Mouse (Mus musculus) cerebellum, adult 11 months (tissue): ENCODE measurements around the gene Rnase13.
A peak's percentile ranks its signal among the peaks of the same experiment; 100 is the strongest.

ENCODE experiments used
- DNase-seq: peaks from one replicate; pipeline ENCODE4 v3.0.0; 2022

Gene Rnase13

DNA sequence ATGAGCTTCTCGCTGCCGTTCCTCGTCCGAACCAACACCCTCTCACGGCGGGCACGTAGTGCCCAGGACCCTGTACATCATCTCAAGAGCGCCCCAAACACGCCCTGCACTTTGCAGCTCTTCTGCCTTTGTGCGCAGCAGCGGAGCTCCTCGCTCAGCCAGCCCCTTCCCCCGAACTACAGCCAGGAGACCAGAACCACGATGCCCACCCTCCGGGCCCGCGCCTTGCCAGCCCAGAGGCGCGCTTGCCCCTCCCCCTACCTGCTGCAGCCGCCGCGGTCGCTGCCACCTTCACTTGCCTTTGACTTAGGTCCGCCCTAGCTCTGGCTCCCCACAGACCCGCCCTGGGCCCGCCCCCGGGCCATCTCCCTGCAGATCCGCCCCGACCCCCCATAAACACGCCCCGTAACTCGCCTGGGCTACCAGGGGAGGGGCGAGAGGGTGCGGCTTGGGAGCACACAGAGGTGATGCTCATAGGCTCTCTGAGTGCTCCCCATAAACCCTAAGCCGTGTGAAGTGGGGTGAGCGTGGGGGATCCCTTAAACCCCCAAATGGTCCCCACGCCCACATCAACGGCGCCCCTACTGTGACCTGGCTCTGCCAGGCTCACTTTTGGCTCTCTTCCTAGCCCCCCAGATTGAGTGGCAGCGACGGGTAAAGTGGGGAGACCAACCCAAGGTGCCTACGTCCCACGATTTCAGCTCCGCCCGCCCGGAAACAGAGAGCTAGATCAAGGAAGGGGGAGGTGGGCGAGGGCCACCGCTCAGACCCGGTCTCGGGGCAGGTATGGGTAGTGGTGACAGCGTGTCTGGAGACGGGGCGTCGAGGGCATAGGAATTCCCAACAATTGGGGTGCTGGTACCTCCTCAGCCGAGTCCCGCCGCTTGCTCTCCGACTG, 9.3 kb downstream of the Rnase13 start:
- peak; percentile 69 for DNase-seq

DNA sequence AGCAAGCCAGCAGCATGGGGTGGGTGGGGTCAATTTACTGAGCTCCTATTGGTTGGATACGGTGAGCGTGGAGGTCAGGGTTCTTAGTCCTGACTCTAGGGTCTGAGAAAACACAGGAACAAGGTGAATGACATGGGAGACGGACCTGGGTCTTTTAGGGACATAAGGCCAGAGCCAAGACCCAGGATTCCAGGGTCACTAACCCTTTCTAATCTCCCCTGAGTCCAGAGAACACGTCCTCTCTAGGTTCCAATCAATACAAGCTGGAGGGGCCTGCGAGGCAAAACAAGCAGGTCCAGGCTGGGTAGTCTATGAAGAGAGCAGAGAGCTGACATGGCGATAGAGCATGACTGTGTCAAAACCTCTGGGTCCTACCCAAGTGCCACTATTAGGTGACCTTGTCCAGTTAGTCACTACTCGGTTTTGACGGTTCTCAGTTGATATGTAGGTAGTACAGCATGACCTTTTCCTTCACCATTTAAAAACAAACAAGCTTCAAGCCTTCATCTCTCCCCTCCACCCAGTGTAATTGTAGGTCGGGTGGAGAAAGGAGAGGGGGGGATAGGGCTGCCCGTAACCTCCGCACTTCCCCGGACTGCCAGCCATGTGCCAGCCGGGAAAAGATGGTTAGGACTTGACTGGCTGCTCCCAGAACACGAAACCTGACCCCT, 10.0 kb downstream of the Rnase13 start:
- DNase-seq = no peak

DNA sequence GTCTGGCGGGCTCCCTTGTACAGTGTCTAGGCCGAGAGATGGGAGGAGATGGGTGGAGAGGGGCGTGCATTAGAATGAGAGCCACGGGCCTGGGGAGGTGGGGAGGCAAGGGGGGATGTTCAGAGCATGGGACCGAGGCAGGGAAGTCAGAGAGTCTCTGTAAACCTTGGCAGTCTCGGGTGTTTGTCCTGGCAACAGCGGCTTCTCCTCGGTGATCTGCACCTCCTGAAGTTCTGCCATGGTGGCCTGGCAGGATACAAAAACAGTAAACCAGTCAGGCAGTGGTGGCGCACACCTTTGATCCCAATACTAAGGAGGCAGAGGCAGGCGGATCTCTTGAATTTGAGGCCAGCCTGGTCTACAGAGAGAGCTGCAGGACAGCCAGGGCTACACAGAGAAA, 11.3 kb downstream of the Rnase13 start:
- no peak for DNase-seq

GRCm38 (mm10) chr14:51906102-51906501, 16.5 kb downstream of the Rnase13 start:
- DNase-seq = no peak

DNA sequence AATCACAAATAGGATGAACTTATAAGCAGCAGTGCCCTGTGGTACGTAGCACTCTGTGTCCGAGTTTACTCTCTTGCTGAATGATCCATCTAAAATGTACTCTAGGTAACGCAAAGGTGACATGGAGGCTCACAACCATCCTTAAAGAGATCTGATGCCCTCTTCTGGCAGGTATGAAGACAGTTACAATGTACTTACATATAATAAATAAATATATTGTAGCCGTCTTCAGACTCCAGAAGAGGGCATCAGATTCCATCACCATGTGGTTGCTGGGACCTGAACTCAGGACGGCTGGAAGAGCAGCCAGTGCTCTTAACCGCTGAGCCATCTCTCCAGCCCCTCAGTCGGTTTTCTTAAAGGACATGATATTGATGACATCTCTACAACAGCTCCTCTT, 17.9 kb downstream of the Rnase13 start:
- DNase-seq = no peak

DNA sequence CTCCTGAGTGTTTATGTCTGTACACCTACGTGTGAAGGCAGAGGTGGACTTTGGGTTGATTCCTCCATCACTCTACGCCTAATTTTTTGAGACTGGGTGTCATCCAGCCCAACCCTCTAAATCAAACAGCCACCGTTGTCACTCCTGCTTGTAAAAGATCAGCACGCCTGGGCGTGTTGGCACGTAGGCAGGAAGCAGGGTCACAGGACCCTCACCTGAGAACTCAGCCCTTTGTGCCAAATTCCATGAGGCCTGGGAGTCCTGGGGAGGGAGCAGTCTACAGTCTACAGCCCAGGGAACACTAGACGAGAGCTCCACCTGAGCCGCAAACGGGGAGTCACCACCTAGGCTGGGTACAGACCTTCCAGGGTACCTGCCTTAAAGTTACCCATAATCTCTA, 18.8 kb downstream of the Rnase13 start:
- DNase-seq = no peak

- peak; percentile 73 for DNase-seq
These were observed 19.5 kb downstream of the Rnase13 start for GRCm38 (mm10) chr14:51902806-51903710.

DNA sequence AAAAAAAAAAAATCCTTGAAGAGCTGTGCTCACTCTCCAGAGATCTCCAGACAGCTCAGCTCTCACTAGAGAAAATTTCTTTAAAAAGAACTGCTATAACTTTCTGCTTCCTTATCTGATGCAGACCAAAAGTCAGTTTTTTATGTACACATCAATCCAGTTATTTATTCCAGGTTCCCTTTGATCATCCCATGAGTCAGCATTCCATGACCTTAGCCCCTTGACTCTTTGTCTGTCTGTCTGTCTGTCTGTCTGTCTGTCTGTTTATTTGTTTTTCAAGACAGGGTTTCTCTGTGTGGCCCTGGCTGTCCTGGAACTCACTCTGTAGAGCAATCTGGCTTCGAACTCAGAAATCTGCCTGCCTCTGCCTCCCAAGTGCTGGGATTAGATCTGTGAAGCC, 23.2 kb downstream of the Rnase13 start:
- DNase-seq = no peak

DNA sequence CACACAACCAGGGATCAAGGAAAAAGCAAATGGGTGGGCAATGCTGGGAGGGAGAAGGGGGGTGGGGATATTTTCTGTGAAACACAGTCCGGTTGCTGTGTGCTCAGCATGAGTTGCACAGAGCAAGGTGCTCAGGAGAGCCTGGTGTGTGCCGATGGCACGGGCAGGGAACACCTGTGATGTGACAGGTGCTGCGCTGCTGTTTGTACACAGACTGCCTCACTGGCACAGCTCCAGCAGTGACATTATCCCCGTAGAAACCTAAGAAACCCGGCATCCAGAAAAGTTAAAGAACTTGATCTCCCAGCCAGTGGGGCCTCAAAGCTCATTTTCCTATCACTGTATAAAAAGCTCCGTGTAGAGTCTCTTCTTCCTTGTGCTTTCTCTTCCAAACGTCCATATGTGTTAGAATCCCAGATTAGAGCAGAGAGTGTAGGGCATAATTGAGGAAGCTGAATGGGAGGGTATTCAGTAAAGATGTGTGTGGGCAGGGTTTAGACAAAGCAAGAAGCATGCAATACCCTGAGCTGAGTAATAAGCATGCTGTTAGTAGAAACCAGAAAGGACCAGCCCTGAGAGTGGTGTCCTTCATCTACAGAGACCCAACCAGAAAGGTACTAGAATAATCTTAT, 25.9 kb downstream of the Rnase13 start:
- DNase-seq = no peak

- no peak for DNase-seq
These were observed 26.6 kb downstream of the Rnase13 start for GRCm38 (mm10) chr14:51896019-51896418.

- DNase-seq = no peak
These were observed 27.5 kb downstream of the Rnase13 start for GRCm38 (mm10) chr14:51895071-51895470.

- DNase-seq = no peak
These were observed 28.8 kb downstream of the Rnase13 start for GRCm38 (mm10) chr14:51893809-51894208.

DNA sequence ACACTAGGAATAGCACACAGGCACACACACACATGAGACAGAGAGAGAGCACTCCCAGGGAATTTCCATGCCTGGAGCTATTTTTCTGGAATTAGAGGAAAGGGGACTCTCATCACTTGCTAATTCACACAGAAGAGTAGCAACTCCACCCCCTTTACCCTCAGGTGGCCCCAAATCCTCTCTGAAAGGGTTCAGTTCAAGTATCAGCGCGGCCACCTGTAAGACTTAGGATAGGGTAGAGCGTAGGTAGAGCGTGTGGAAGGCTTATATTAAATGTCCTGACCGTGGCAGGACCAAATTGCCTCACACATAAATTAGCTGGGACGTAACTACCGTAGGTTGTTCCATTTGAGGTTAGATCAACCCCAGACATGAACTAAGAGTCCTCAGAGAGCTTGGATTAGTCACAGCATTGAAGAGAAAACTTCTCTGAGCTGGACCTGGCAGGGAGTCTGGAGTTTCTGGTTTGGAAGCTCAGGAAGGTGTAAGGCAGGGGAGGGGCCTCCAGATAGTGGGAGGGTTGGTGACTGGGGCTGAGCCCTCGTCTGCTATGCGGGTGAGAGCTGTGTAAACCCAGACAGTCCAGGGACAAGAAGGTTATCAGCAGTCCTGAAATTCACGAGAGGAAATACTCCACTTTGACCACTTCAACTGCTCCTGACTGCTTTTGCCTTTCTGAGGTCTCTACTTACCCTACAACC, 29.3 kb downstream of the Rnase13 start:
- no peak for DNase-seq

DNA sequence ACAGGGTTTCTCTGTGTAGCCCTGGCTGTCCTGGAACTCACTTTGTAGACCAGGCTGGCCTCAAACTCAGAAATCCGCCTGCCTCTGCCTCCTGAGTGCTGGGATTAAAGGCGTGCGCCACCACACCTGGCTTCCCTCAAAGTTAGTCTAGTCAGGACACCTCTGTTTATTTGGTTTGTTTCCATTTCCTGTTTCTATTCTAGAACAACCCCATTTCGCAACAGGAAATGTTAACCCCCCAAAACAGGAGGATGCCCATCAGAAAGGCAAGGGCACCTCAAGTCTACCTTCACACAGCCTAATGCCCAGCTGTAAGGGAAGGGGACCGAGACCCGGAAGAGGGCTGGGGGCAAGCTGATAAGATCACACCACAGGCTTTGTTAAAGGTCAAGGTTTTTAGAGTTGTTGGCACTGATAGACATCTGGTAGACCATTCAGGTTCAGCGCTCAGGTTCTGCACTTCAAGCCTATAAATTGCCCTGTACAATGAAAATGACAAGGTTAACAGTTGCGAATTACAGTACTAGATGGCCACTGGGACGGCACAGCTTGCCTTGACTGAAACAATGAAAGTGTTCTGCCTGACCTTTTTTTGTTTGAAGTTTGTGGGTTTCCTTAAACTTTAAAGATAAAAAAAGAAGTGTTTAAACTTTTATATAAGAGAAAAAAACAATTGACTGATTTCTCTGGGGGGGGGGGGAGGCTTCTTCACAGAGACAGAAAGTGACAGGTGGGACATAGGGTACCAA, 30.2 kb downstream of the Rnase13 start, which contains the start of gene Slc39a2:
TSS of gene Slc39a2 (plus strand) at position 699 of the 749 bp plus-strand sequence.
- no peak for DNase-seq

DNA sequence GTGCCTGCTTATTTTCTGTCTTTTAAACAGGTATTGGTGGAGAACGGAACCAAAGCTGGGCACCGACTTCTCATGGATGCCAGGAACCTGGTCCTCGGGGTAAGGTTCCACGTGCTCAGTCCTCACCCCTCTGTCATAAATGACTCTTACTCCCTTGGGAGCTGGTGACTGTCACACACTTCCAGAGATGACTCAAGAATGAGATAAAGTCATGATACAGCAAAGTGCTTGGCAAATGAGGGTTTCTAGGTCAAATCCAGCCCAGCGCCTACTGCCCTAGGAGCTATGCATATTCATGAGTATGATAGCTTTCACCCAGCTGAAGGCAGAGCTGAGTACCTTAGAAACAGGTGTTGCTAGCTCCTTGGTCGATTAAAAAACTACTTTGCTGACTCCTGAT, 32.7 kb downstream of the Rnase13 start:
- DNase-seq = no peak

DNA sequence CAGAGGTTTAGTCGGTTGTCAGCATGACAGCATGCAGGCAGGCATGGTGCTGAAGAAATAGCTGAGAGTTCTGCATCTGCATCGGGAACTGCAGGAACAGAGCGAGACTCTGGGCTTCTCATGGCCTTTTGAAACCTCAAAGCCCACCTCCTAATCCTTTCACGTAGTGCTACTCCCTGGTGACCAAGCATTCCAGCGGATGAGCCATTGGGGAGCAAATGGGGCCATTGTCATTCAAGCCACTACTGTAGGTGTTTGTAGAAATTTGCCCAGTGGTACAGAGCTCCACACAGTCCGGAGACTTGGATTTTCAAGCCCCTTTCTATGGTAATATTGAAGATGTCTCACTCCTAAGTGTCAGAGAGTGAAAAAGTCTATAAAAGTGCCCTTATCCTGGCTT, 36.5 kb downstream of the Rnase13 start:
- no peak for DNase-seq

- peak; percentile 90 for DNase-seq
These were observed 37.8 kb downstream of the Rnase13 start, which contains the start of gene Mettl17 for GRCm38 (mm10) chr14:51884598-51885331. Gene Mettl17, plus strand, starts transcription at chr14:51884842.

DNA sequence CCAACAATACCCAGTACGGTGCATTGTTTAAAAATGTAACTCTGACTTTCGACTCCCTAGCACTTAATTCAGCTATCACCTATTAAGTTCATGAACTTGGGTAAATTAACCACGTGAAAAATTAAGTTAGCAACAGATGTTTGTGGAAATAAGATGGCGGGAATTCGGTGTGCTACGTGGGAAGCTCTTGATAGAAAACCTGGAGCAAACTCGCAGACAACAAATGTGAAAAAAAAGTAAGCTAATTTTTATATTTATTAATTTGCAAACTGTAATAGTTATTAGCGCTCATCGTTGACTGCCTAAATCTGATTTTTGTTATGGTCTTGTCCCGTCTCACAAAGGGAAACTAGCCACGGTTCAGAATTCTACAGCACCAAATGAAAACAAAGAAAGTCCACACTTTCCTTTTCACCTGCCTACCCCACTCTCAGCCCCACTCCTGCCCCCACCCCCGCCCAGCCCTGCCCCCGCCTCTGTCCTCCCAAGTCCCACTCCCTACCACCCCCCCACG, 38.5 kb downstream of the Rnase13 start:
- DNase-seq = no peak

- DNase-seq = peak; percentile 50
These were observed 39.0 kb downstream of the Rnase13 start for GRCm38 (mm10) chr14:51883527-51884030.

DNA sequence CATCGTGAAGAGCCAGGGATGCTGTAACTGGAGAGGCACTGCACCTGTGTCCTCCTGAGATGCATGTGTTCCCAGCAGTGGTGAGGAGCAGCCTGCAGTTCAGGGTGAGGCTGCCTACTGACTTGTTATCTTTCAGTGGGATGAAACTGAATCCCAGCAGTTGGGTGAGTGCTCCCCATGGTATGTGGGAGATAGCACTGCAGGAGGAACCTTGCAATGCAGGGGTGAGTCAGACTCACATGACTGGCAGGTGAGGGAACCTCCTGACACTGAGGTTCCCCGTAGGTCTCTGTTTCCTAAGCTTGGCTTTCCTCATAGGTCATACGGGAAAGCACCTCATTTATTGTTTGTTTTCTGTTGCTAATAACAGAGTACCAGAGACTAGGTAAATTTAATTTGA, 45.1 kb downstream of the Rnase13 start:
- no peak for DNase-seq
